Mouse (Mus musculus): ENCODE data around the gene 4921504E06Rik. TPM values are rescaled to one million over a fixed set of nuclear protein-coding genes. Genes with fewer than 3 reads are reported as not detected.
A peak's percentile ranks its signal among the peaks of the same experiment; 100 is the strongest.

Gene 4921504E06Rik
- polyA plus RNA-seq, 1 experiment, result not detected

DNA sequence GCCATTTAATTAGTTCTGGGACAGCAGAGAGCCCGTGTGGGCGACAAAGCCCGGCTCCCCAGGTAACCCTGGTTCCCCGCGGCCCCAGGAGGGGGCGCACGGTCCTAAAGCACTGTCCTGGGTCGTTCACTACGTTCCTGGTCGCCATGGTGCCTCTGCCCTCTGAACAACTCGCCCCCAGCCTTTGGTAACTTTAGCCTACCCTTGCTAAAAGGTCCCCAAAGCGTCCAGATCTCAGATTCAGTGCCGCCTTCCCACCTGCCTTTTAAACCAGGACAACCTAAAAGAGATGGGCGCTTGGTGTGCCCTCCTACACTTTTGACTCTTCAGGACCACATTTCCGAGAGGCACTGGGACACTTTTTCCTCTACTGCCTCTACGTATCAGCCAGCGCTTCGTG, 122.5 kb downstream of the 4921504E06Rik start:
- TF ChIP-seq SRF (IDR thresholded peaks at IDR 0.05; ENCODE audit: control insufficient read depth, insufficient read length, low read depth) (no peak), POLR2AphosphoS2 (IDR thresholded peaks at IDR 0.05; ENCODE audit: insufficient read length, low read depth) (no peak), POLR2A (IDR thresholded peaks at IDR 0.05; ENCODE audit: insufficient read length, low read depth) (no peak), TCF3 (IDR thresholded peaks at IDR 0.05; ENCODE audit: insufficient read length, low read depth) (no peak), MYOD1 (IDR thresholded peaks at IDR 0.05; ENCODE audit: control insufficient read depth in 1 of 3, insufficient read length in 2 of 3, low read depth in 2 of 3) (no peak), CEBPB (IDR thresholded peaks at IDR 0.05; ENCODE audit: insufficient read depth, poor library complexity, severe bottlenecking) (no peak), E2F4 (IDR thresholded peaks at IDR 0.05; ENCODE audit: insufficient read depth) (no peak), TCF12 (IDR thresholded peaks at IDR 0.05; ENCODE audit: insufficient read depth, poor library complexity, severe bottlenecking) (no peak), USF1 (IDR thresholded peaks at IDR 0.05; ENCODE audit: low read depth) (no peak), MAX (IDR thresholded peaks at IDR 0.05; ENCODE audit: low read depth) (no peak)
- Histone ChIP-seq H3ac (ENCODE audit: control insufficient read depth, insufficient read length) (no peak overlapping the region), H3K4me3 (no peak overlapping the region), H3K36me3 (ENCODE audit: control insufficient read depth, insufficient read depth) (no peaks in the 10 kb centered on the region), H3K79me2 (ENCODE audit: control insufficient read depth, insufficient read depth) (no peaks in the 10 kb centered on the region), H3K4me2 (ENCODE audit: low read depth) (no peak overlapping the region), H3K27me3 (ENCODE audit: control insufficient read depth, insufficient read depth, insufficient read length) (peaks cover 8% of the 10 kb centered on the region)

DNA sequence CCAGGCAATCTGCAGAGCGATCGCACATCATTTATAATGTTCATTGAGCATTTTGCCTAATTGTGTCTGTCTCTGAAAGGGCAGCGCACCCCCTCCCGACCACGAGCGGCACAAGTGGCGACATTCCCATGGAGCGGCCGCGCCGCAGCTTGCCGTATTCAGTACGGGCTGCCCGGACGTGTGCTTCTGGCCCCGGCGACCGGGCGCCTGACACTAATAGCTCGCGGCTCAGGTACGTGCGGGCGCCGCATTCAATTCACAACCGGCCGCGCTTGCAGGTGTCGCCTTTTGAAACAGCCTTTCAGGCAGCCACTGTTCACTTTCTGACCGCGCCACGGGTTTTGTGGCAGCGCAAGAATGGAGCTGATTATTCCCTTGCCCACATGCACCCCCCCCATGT, 123.0 kb downstream of the 4921504E06Rik start:
- H3ac ChIP-seq (ENCODE audit: control insufficient read depth, insufficient read length), result no peak overlapping the region
- TF ChIP-seq USF1 (IDR thresholded peaks at IDR 0.05; ENCODE audit: low read depth) (no peak), MYOD1 (IDR thresholded peaks at IDR 0.05; ENCODE audit: control insufficient read depth in 1 of 3, insufficient read length in 2 of 3, low read depth in 2 of 3) (no peak), TCF12 (IDR thresholded peaks at IDR 0.05; ENCODE audit: insufficient read depth, poor library complexity, severe bottlenecking) (no peak), POLR2A (IDR thresholded peaks at IDR 0.05; ENCODE audit: insufficient read length, low read depth) (no peak), REST (IDR thresholded peaks at IDR 0.05; ENCODE audit: insufficient read depth, insufficient read length) (no peak), CEBPB (IDR thresholded peaks at IDR 0.05; ENCODE audit: insufficient read depth, poor library complexity, severe bottlenecking) (no peak), POLR2AphosphoS2 (IDR thresholded peaks at IDR 0.05; ENCODE audit: insufficient read length, low read depth) (no peak)
- H3K36me3 ChIP-seq (ENCODE audit: control insufficient read depth, insufficient read depth), result no peaks in the 10 kb centered on the region
- H3K79me2 ChIP-seq (ENCODE audit: control insufficient read depth, insufficient read depth), result no peaks in the 10 kb centered on the region
- no peak overlapping the region for H3K4me3 ChIP-seq
- H3K4me2 ChIP-seq (ENCODE audit: low read depth), result no peak overlapping the region
- H3K27me3 ChIP-seq (ENCODE audit: control insufficient read depth, insufficient read depth, insufficient read length), result peaks cover 8% of the 10 kb centered on the region

DNA sequence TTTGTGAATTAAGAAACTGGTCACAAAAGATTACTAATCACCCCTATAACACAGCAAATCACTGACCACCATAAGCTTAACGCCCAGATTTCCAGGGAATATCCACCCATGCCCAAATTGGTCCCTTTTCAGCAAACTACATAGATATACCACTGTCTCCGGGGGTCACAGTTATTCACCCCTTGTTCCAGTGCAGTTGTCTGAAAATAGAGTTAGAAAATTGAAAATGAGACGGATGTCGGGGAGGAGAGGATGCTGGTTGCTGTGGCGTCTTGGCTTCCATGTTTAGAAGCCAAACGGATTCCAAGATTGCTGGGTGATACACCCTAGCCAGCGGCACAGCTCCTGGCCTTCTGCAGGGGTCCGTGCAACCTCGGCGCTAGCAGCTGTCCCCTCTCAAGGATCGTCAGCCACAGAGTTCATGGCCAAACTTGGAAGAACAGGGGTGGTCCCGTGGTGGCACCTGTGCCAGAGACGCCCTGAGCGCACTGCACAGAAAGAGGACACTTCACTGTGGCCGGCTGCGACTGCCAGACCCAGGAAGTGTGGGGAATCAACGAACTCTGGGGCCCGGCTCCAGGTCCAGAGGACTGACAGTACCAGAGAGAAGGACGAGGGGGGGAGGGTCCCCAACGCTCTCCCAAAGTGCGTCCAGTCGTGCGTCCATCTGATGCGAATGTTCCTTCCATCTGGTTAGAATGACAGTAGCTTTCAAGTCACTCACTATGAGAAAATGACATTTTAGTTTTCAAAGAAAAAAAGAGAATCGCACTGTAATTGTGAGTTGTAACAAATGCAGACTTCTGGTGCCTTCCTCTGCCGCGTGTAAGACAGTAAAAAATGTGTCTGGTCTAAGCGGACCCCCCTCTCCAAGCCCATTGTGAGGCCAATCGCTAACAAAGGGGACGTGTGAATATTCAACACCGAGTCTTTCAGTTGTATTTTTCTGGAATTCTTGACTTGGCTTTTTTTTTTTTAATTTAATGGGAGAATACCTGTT, 123.7 kb downstream of the 4921504E06Rik start:
- Histone ChIP-seq H3K4me2 (ENCODE audit: low read depth) (no peak overlapping the region), H3K4me3 (no peak overlapping the region), H3K36me3 (ENCODE audit: control insufficient read depth, insufficient read depth) (no peaks in the 10 kb centered on the region), H3K27me3 (ENCODE audit: control insufficient read depth, insufficient read depth, insufficient read length) (peaks cover 8% of the 10 kb centered on the region), H3K79me2 (ENCODE audit: control insufficient read depth, insufficient read depth) (no peaks in the 10 kb centered on the region), H3ac (ENCODE audit: control insufficient read depth, insufficient read length) (no peak overlapping the region)
- no peak for TF ChIP-seq CEBPB (IDR thresholded peaks at IDR 0.05; ENCODE audit: insufficient read depth, poor library complexity, severe bottlenecking)
- TF ChIP-seq TCF3 (IDR thresholded peaks at IDR 0.05; ENCODE audit: insufficient read length, low read depth), result no peak
- no peak for TF ChIP-seq POLR2AphosphoS2 (IDR thresholded peaks at IDR 0.05; ENCODE audit: insufficient read length, low read depth)
- TF ChIP-seq USF1 (IDR thresholded peaks at IDR 0.05; ENCODE audit: low read depth), result no peak
- no peak for TF ChIP-seq MYOD1 (IDR thresholded peaks at IDR 0.05; ENCODE audit: control insufficient read depth in 1 of 3, insufficient read length in 2 of 3, low read depth in 2 of 3)
- no peak for TF ChIP-seq SRF (IDR thresholded peaks at IDR 0.05; ENCODE audit: control insufficient read depth, insufficient read length, low read depth)
- no peak for TF ChIP-seq MYOG (IDR thresholded peaks at IDR 0.05; ENCODE audit: control insufficient read depth in 1 of 3, insufficient read depth in 1 of 3, insufficient read length in 2 of 3, low read depth in 2 of 3)
- TF ChIP-seq MAX (IDR thresholded peaks at IDR 0.05; ENCODE audit: low read depth), result no peak
- no peak for TF ChIP-seq POLR2A (IDR thresholded peaks at IDR 0.05; ENCODE audit: insufficient read length, low read depth)
- no peak for TF ChIP-seq E2F4 (IDR thresholded peaks at IDR 0.05; ENCODE audit: insufficient read depth)
- TF ChIP-seq REST (IDR thresholded peaks at IDR 0.05; ENCODE audit: insufficient read depth, insufficient read length), result no peak
- no peak for TF ChIP-seq TCF12 (IDR thresholded peaks at IDR 0.05; ENCODE audit: insufficient read depth, poor library complexity, severe bottlenecking)

DNA sequence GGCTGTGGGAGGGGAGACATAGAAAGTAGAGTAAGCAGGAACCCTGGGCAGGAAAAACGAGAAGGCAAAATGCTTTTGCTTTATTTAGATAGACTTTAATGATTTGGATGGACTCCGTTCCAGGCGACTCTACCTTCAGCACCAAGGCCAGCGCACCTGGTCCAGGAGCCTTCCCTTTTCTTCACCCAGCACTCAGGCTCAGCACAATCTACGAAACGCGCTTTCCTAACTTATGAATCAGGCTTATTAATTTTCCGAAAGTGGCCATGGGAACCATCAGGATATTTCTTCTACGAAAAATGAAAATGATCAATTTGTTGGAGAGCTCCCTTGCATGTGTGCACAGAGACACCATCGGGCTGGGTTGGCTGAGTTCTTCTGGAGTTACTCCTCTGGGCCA, 124.7 kb downstream of the 4921504E06Rik start:
- H3K27me3 ChIP-seq (ENCODE audit: control insufficient read depth, insufficient read depth, insufficient read length), result peaks cover 8% of the 10 kb centered on the region
- no peak overlapping the region for H3K4me2 ChIP-seq (ENCODE audit: low read depth)
- no peaks in the 10 kb centered on the region for H3K36me3 ChIP-seq (ENCODE audit: control insufficient read depth, insufficient read depth)
- H3ac ChIP-seq (ENCODE audit: control insufficient read depth, insufficient read length), result no peak overlapping the region
- no peak for TF ChIP-seq TCF3 (IDR thresholded peaks at IDR 0.05; ENCODE audit: insufficient read length, low read depth)
- TF ChIP-seq MYOD1 (IDR thresholded peaks at IDR 0.05; ENCODE audit: control insufficient read depth in 1 of 3, insufficient read length in 2 of 3, low read depth in 2 of 3), result no peak
- TF ChIP-seq TCF12 (IDR thresholded peaks at IDR 0.05; ENCODE audit: insufficient read depth, poor library complexity, severe bottlenecking), result no peak
- TF ChIP-seq REST (IDR thresholded peaks at IDR 0.05; ENCODE audit: insufficient read depth, insufficient read length), result peak; percentile 83
- TF ChIP-seq CEBPB (IDR thresholded peaks at IDR 0.05; ENCODE audit: insufficient read depth, poor library complexity, severe bottlenecking), result no peak
- TF ChIP-seq POLR2A (IDR thresholded peaks at IDR 0.05; ENCODE audit: insufficient read length, low read depth), result no peak
- no peak for TF ChIP-seq SRF (IDR thresholded peaks at IDR 0.05; ENCODE audit: control insufficient read depth, insufficient read length, low read depth)
- no peak overlapping the region for H3K4me3 ChIP-seq
- no peaks in the 10 kb centered on the region for H3K79me2 ChIP-seq (ENCODE audit: control insufficient read depth, insufficient read depth)

All from myocyte (in vitro differentiated cells).